Mouse (Mus musculus) brown adipose tissue, adult 24 weeks (tissue): Measurements from ENCODE around the gene Fhad1. TPM values are rescaled to one million over a fixed set of nuclear protein-coding genes. Genes with fewer than 3 reads are reported as not detected.

Experiments used
- H3K27ac ChIP-seq: fragments of 200-500 bp; replicated peaks from 2 replicates; pipeline ENCODE4 v1.5.1; 2012; ENCODE audit warnings: low read depth, mild to moderate bottlenecking, low read length
- H3K4me1 ChIP-seq: fragments of 200-500 bp; 2 replicates; pipeline ENCODE4 v1.6.1; 2012; ENCODE audit warnings: low read length, mixed read lengths; ENCODE audit not compliant: control insufficient read depth, insufficient read depth, insufficient read length
- H3K4me3 ChIP-seq: fragments of 200-500 bp; 2 replicates; pipeline ENCODE4 v1.5.1; 2012; ENCODE audit warnings: low read depth, mild to moderate bottlenecking, low read length, moderate library complexity; ENCODE audit not compliant: insufficient read depth
- polyA plus RNA-seq: library from polyadenylated mRNA; stranded (reverse); fragments of >200 nt; gene quantifications from 2 replicates; pipeline ENCODE4 v1.2.4, GENCODE M21; 2012; ENCODE audit not compliant: missing spikeins, insufficient read depth, insufficient read length

Fhad1 gene
- polyA plus RNA-seq, 1 experiment = not detected

DNA sequence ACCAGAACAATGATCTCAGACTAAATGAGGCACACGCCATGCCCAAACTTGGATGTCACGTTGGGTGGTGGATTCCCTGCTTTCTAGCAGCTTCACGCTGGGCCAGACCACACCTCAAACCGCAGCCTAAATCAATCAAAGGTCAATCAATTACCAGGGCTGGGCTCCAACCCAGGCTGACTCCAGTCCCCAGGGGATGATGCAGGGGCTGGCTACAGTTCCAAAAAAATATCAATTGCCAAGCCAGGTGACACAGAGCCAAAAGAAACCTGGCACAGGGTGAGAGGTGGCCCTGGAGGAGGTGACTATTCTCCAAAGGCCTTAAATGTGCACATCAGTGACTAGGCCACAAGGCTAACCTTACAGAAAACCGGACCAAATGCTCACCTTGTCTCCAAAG lies 149.3 kb downstream of the Fhad1 start:
- H3K27ac ChIP-seq = no peak overlapping the region
- H3K4me1 ChIP-seq = peaks cover 20% of the 10 kb centered on the region
- no peak overlapping the region for H3K4me3 ChIP-seq

DNA sequence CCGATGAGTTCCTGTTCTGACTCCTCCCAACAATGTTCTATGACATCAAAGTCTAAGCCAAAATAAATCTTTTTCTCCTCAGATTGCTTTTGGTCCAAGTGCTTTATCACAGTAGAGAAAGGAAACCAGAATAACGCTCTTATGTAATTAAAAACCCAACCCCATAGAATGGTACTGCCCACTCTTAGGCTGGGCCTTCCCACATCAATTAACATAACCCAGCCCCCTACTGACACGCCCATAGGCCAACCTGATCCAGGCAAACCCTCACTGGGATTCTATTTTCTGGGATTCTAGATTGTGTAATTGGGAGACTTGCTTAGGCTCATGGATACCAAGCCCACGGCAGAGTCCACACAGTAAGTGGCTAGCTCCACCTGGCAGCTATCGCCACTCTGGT lies 149.9 kb downstream of the Fhad1 start:
- no peak overlapping the region for H3K4me3 ChIP-seq
- H3K27ac ChIP-seq = no peak overlapping the region
- peaks cover 17% of the 10 kb centered on the region for H3K4me1 ChIP-seq

DNA sequence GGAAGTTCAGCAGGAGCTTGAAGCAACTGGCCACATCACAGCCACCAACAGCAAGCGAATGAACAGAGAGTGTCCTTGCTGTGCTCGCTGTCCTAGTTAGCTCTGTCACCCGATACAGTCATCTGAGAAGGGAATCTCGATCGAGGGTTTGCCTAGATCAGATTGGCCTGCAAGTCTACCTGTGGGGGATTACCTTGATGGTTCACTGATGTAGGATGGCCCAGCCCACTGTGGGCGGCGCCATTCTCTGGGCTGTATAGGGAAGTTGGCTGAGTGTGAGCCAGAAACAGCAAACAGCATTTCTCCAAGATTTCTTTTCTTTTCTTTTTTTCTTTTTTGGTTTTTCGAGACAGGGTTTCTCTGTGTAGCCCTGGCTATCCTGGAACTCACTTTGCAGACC lies 150.4 kb downstream of the Fhad1 start:
- H3K27ac ChIP-seq = no peak overlapping the region
- peaks cover 15% of the 10 kb centered on the region for H3K4me1 ChIP-seq
- no peak overlapping the region for H3K4me3 ChIP-seq

DNA sequence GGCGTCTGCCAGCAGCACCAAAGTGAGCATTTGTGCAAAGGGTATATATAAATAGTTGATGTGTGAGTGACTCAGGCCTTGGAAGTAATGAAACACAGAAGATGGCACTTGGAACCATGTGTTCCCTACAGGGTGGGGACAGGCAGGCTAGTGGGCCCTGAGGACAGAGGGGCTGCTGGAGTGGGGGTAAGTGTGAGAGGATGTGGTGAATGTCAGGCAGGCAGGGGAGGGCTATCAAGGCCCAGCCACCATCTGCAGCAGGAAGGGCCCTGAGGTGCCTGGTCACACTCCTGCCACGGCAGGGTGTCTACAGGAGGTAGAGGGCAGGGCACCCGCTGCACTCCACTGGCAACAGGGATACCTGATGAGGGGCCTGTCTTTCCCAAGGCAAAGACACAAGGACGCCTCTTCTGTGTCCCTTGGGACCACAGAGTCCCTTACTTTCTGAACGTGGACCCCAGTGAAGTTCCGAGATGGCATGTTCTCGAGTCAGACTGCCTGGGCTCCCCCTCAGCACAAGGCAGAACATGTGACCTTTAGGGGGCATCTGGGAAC lies 151.1 kb downstream of the Fhad1 start:
- H3K4me1 ChIP-seq = peaks cover 13% of the 10 kb centered on the region
- H3K27ac ChIP-seq = no peak overlapping the region
- no peak overlapping the region for H3K4me3 ChIP-seq

DNA sequence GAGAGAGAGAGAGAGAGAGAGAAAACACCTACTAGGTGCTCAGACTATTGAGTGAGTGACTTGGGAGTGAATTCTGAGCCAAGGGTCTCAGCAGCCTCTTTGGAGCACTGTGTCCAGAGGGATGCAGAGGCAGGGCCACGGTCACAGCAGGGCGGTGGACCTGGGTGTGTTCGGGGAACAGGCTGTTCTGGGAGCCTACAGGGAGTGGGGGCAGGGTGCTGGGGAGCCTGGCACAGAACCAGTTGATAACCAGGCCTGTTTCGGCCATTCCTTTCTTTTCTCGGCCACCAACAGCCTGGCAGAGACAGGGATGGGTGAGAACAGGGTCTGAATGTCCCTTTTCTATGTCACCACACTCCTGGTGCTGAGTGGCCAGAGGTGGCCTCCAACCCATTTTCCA lies 152.0 kb downstream of the Fhad1 start:
- no peak overlapping the region for H3K4me3 ChIP-seq
- peaks cover 13% of the 10 kb centered on the region for H3K4me1 ChIP-seq
- H3K27ac ChIP-seq = no peak overlapping the region

DNA sequence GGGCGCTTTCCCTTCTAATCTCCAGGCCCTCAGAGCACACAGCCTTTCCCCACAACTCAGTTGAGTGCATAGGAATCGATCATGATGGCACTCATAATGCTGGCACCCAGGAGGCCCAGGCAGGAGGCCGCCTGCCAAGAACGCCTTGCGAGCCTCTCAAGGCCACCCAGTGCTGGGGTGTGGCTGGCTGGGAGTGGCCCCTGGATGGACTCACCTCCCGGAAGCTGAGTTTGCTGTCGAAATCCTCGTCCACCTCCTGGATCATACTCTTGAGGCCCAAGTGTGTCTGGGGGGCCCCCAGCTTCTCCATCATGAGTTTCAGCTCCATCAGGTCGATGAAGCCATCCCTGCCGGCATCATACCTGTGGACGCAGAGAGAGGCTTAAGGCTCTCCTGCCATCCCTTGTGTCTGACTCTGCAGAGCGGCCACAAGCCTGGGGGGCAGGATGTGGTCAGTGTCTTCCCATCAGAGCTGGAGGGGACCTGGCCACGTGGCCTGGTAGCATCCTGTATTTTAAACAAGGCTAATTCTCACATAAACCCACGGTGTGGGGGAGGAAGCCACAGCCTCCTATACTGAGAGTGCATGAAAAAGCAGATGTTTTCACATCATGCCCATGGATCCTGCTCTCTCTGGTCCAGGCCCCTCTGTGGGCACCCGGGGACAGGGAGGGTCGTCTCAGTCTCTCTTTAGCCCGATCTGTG lies 153.1 kb downstream of the Fhad1 start:
- Histone ChIP-seq H3K4me1 (peaks cover 11% of the 10 kb centered on the region), H3K27ac (no peak overlapping the region), H3K4me3 (no peak overlapping the region)

DNA sequence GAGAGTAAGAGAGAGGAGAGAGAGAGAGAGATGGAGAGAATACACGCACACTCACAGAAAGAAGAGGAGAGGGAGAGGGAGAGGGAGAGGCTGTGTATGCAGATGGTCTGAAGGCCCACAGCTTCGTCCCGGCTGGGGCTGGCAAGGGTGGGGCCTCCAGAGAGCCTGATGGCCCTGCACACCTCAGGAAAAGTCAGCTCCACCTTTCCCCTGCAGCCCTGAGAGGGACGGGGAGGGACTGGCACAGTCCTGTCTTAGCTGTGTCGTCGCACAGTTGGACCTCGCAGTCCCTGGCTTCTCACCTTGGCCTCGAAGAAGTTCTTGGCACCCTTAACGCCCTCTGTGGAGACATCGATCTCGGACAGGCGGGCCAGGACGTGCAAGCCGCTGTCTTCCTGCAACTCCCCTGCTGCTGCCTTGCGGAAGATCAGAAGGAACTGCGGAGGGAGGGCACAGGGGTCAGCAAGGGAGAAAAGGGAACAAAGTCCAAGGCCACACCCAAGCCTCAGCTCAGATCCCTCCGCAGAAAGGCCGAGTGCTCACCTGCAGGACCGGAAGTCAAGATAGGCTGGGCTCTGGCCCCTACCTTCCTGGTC lies 154.5 kb downstream of the Fhad1 start:
- Histone ChIP-seq H3K27ac (no peak overlapping the region), H3K4me1 (peaks cover 3% of the 10 kb centered on the region; the same call in 1 of the 2 replicates), H3K4me3 (no peak overlapping the region)

DNA sequence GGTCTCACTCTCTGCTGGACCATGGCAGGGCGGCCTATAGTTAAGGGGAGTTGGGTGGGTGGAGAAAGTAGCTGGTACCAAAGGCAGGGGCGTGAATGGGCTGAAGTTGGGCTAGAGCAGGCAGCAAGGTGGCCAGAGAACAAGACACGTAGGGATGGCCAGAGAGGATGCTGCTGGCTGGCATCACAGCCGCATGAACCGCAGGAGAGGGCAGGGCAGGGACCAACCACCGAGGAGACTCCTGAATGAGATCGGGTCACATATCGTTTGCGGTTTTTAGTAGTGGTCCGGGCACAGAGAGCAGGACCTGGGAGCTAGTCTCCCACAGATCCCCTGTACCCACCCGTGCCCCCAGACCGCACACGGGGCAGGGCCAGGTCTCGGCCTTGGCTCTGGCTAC lies 155.5 kb downstream of the Fhad1 start:
- Histone ChIP-seq H3K27ac (no peak overlapping the region), H3K4me1 (no peaks in the 10 kb centered on the region), H3K4me3 (no peak overlapping the region)

DNA sequence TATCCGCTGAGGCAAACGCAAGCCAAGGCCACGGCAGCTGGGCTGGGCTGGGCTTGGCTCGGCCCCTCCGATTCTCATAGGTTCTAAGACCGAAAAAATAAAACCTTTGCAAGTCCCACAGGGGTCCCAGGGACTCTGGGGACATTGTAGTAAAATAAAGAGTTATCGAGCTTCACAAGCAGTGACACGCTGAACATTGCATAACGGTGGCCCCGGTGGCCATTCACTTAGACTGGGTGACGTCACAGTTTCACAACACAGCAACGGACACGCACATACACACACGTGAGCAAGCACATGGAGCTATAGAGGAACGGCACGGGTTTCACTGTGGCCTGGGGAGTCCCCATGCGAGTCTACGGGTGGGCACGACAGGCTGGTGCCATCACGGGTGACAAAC lies 156.4 kb downstream of the Fhad1 start:
- Histone ChIP-seq H3K4me3 (no peak overlapping the region), H3K27ac (0 out of 2 replicates have a peak overlapping the region, but pooled peaks have one; percentile 3), H3K4me1 (no peaks in the 10 kb centered on the region)

DNA sequence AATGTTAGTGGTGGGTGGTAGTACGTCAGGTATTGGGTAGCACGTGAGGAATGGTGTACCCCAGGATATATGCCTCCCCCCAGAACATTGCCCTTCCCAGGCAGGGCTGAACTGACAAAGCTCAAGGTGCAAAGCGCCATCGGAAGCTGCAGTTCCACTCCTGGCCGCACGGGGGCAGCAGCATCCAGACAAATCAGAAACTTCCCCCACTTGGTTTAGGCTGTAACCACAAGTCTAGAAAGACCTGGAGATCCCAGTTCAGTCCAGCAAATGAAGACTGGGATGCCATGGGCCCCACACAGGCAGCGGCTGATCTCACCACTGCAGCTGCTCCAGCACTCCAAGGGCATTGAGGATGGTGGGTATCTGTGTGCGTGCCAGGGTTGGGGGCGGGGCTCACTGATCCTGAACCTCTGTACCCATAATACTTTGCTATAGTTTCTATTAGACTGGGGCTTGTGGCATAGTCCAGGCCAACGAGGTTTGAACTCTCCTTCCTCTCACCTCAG lies 157.4 kb downstream of the Fhad1 start:
- H3K4me1 ChIP-seq = no peaks in the 10 kb centered on the region
- H3K4me3 ChIP-seq = no peak overlapping the region
- H3K27ac ChIP-seq = no peak overlapping the region

DNA sequence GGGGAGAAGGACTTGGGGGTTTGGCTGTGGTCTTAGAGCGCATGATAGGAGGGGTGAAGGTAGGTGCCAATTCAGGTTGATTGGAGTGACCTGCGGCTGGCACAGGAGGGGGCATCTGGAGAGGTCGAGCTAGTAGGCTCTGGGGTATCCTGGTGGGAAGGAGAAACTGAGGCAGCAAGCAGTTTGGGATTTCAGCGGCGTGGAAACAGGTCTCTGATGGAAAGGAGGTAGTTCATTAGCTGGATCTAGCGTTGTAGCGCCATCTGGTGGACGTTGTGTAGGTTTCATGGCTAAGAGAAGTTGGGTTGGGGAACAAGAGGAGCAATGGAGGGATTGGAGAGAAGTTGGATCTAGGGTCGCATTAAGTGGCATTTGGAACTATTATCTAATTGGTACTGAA lies 161.4 kb downstream of the Fhad1 start:
- Histone ChIP-seq H3K4me1 (no peaks in the 10 kb centered on the region), H3K4me3 (no peak overlapping the region), H3K27ac (no peak overlapping the region)

DNA sequence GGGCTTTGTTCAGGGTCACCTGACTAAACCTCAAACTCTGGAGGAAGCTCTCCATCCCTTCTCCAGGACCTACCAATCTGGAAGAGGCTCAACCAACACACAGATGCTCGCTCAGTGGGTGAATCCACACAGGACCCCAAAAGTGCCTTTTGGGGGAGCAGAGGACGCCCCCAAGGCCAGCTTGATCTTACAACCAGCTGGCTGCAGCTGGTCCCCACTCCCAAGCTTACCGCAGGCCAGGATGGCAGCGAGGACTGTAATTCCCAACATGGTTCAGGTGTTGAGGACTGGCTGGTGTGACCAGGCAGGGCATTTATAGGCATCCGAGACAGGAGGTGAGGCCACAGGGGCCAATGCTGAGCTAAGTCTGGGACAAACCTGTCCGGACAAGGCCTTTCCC lies 168.9 kb downstream of the Fhad1 start, which contains the start of gene Ctrc:
Gene Ctrc, minus strand, starts transcription at position 361 of the 400 bp plus-strand sequence.
- no peak within 1 kb of the TSS for H3K27ac ChIP-seq
- no peak within 1 kb of the TSS for H3K4me3 ChIP-seq
- no peaks in the 10 kb centered on the region for H3K4me1 ChIP-seq

Other genes with a start within 250 kb of the Fhad1 start
- 4.7 and 6.4 TPM in 2 replicates for gene Dnajc16, start 224.2 kb downstream of the Fhad1 start, polyA plus RNA-seq
- gene Casp9, start 221.5 kb downstream of the Fhad1 start, polyA plus RNA-seq = 6.1 and 7.7 TPM in 2 replicates
- not detected in 2 replicates for gene Cela2a, start 188.9 kb downstream of the Fhad1 start, polyA plus RNA-seq
- not detected in 2 replicates for gene Ctrc, start 168.7 kb downstream of the Fhad1 start, polyA plus RNA-seq
- 11.7 and 12.9 TPM in 2 replicates for gene Efhd2, start 140.2 kb downstream of the Fhad1 start, polyA plus RNA-seq
- 0.91 and 1.8 TPM in 2 replicates for gene Tmem51, start 69.2 kb upstream of the Fhad1 start, polyA plus RNA-seq
- gene Kazn, start 224.3 kb upstream of the Fhad1 start, polyA plus RNA-seq = 0.79 and 0.88 TPM in 2 replicates